Mouse (Mus musculus) gastrocnemius, postnatal 10 days (tissue): ENCODE data around the gene Cenpf. TPM values are rescaled to one million over a fixed set of nuclear protein-coding genes. Genes with fewer than 3 reads are reported as not detected.
"Not testable (repeated sequence)": the region's sequence is repeated elsewhere in the genome, so short reads cannot be mapped to it uniquely, and the experiment has no call there.

Source experiments
- DNase-seq: peaks from one replicate; pipeline ENCODE4 v3.0.0; 2021; ENCODE audit warnings: mixed read lengths
- total RNA-seq, 2 experiments: library from RNA; stranded (reverse); gene quantifications; 2 replicates each; pipeline ENCODE4 v1.2.3; 2021

Cenpf gene
- total RNA-seq, 2 experiments from 2014 or later: 8.3 to 12.5 TPM

GRCm38 (mm10) chr1:189694391-189694790 is 6.5 kb upstream of the Cenpf start:
- DNase-seq: no peak

GRCm38 (mm10) chr1:189692442-189692841 is 4.6 kb upstream of the Cenpf start:
- DNase-seq: not testable (repeated sequence)

GRCm38 (mm10) chr1:189689050-189689833 is 1.4 kb upstream of the Cenpf start:
- no peak for DNase-seq

GRCm38 (mm10) chr1:189688388-189688750 is 483 bp upstream of the Cenpf start:
- DNase-seq: no peak

GRCm38 (mm10) chr1:189686025-189686424 is 1.9 kb downstream of the Cenpf start:
- no peak for DNase-seq

GRCm38 (mm10) chr1:189684786-189685415 is 3.0 kb downstream of the Cenpf start:
- no peak for DNase-seq

- no peak for DNase-seq
These were observed 8.3 kb downstream of the Cenpf start for GRCm38 (mm10) chr1:189679555-189679954.

GRCm38 (mm10) chr1:189675953-189676352 is 11.9 kb downstream of the Cenpf start:
- DNase-seq: no peak

GRCm38 (mm10) chr1:189675421-189675820 is 12.5 kb downstream of the Cenpf start:
- DNase-seq: peak; percentile 20

- DNase-seq: no peak
These were observed 21.9 kb downstream of the Cenpf start for GRCm38 (mm10) chr1:189665966-189666365.

GRCm38 (mm10) chr1:189664873-189665144 is 23.1 kb downstream of the Cenpf start:
- no peak for DNase-seq

GRCm38 (mm10) chr1:189664061-189664872 is 23.6 kb downstream of the Cenpf start:
- no peak for DNase-seq

GRCm38 (mm10) chr1:189663437-189663836 is 24.4 kb downstream of the Cenpf start:
- no peak for DNase-seq

GRCm38 (mm10) chr1:189661856-189662255 is 26.0 kb downstream of the Cenpf start:
- DNase-seq: no peak

GRCm38 (mm10) chr1:189657406-189657805 is 30.5 kb downstream of the Cenpf start:
- no peak for DNase-seq

- no peak for DNase-seq
These were observed 34.1 kb downstream of the Cenpf start for GRCm38 (mm10) chr1:189653746-189654145.

- no peak for DNase-seq
These were observed 41.3 kb downstream of the Cenpf start for GRCm38 (mm10) chr1:189646597-189646996.

- no peak for DNase-seq
These were observed 42.5 kb downstream of the Cenpf start for GRCm38 (mm10) chr1:189645371-189645770.

- no peak for DNase-seq
These were observed 43.1 kb downstream of the Cenpf start for GRCm38 (mm10) chr1:189644700-189645345.

- DNase-seq: no peak
These were observed 48.3 kb downstream of the Cenpf start for GRCm38 (mm10) chr1:189639581-189639980.

- DNase-seq: no peak
These were observed 54.1 kb downstream of the Cenpf start for GRCm38 (mm10) chr1:189633791-189634190.

- no peak for DNase-seq
These were observed 55.8 kb downstream of the Cenpf start for GRCm38 (mm10) chr1:189631906-189632675.
